Mouse (Mus musculus) erythroblast, embryonic 14.5 days (primary cell): ENCODE results near the gene B4galt5. TPM values are rescaled to one million over a fixed set of nuclear protein-coding genes. Genes with fewer than 3 reads are reported as not detected.

Experiments
- H3K27me3 ChIP-seq: 2 replicates; pipeline ENCODE4 v1.6.1; 2012; ENCODE audit warnings: inconsistent platforms; ENCODE audit not compliant: control insufficient read depth
- H3K36me3 ChIP-seq: 2 replicates; pipeline ENCODE4 v1.6.1; 2012; ENCODE audit warnings: mild to moderate bottlenecking, inconsistent platforms; ENCODE audit not compliant: control insufficient read depth
- H3K4me1 ChIP-seq: 2 replicates; pipeline ENCODE4 v1.6.1; 2012; ENCODE audit warnings: inconsistent platforms; ENCODE audit not compliant: control insufficient read depth
- H3K4me3 ChIP-seq: replicated peaks from 2 replicates; pipeline ENCODE3; 2012; ENCODE audit warnings: moderate library complexity, mild to moderate bottlenecking, inconsistent platforms
- H3K9me3 ChIP-seq: 2 replicates; pipeline ENCODE4 v1.6.1; 2012; ENCODE audit warnings: low read length, inconsistent platforms, mixed read lengths; ENCODE audit not compliant: control insufficient read depth
- GATA1 ChIP-seq: IDR thresholded peaks from 2 replicates; pipeline ENCODE4 v1.6.1; 2012; ENCODE audit warnings: low read length, inconsistent platforms, mixed read lengths
- TAL1 ChIP-seq: IDR thresholded peaks from 3 replicates; pipeline ENCODE4 v1.6.1; 2012; ENCODE audit warnings: low read length, inconsistent platforms, mixed read lengths
- polyA plus RNA-seq: library from polyadenylated mRNA; stranded (reverse); fragments of >175 nt; gene quantifications from 2 replicates; pipeline ENCODE4 v1.2.3, GENCODE M21; 2012

Gene B4galt5
- polyA plus RNA-seq, 1 experiment: 0.28 TPM

DNA sequence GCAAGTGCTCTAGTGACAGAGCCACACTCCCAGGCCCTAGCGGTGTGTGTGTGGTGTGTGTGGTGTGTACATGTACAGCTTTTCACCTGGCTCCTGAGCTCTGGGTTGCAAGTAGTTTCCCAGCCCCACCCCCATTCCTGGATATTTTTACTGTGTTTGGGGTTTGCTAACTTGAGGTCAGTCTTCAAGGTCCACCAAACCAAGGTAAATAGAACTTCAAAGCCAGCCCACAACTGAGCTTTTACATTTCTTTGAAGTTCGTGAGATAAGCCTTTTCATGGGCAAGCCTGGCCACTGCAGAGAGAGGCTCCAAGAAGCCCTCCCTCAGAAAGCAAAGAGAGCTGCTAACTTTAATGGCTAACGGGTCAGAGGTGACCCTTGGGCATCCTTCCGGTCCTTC lies 30.0 kb upstream of the B4galt5 start:
- Histone ChIP-seq H3K27me3 (no peaks in the 10 kb centered on the region; the same call in 1 of the 2 replicates), H3K4me3 (no peak overlapping the region), H3K36me3 (no peaks in the 10 kb centered on the region), H3K4me1 (peaks cover 5% of the 10 kb centered on the region), H3K9me3 (no peaks in the 10 kb centered on the region)
- TF ChIP-seq TAL1: no peak
- TF ChIP-seq GATA1: no peak

DNA sequence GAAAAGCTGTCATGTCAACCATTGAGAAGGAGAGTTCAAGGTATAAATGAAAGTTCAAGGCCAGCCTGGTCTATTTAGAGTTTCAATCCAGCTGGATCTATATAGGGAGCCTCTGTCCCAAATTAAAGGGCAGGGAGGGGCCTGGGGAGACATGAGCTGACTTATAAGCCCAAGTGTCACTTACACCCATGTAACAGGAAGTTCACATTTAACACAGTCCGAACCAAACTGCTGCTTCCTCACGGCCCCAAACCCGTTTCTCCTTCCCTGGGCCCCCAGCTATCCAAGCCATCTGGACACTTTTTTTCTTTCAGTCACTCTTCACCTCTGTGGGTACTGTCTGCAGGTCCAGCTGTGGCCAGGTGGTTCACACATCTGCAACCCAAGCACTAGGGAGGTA lies 28.7 kb upstream of the B4galt5 start:
- H3K4me1 ChIP-seq: peaks cover 5% of the 10 kb centered on the region

GRCm38 (mm10) chr2:167376160-167376564 lies 27.2 kb upstream of the B4galt5 start:
- TF ChIP-seq GATA1 (no peak), TAL1 (no peak)
- no peak overlapping the region for H3K4me3 ChIP-seq
- no peaks in the 10 kb centered on the region for H3K36me3 ChIP-seq
- H3K9me3 ChIP-seq: no peaks in the 10 kb centered on the region
- H3K27me3 ChIP-seq: no peaks in the 10 kb centered on the region; the same call in 1 of the 2 replicates
- peaks cover 5% of the 10 kb centered on the region for H3K4me1 ChIP-seq

More for the DNA sequence above, 28.7 kb upstream of the B4galt5 start:
- TF ChIP-seq TAL1 (no peak), GATA1 (no peak)
- Histone ChIP-seq H3K36me3 (no peaks in the 10 kb centered on the region), H3K27me3 (no peaks in the 10 kb centered on the region; the same call in 1 of the 2 replicates), H3K9me3 (no peaks in the 10 kb centered on the region), H3K4me3 (no peak overlapping the region)

GRCm38 (mm10) chr2:167375688-167376087 lies 26.7 kb upstream of the B4galt5 start:
- Histone ChIP-seq H3K4me1 (peaks cover 5% of the 10 kb centered on the region), H3K27me3 (peaks cover 2% of the 10 kb centered on the region), H3K4me3 (no peak overlapping the region), H3K9me3 (no peaks in the 10 kb centered on the region), H3K36me3 (no peaks in the 10 kb centered on the region)
- TF ChIP-seq TAL1 (no peak), GATA1 (no peak)

GRCm38 (mm10) chr2:167375135-167375534 lies 26.2 kb upstream of the B4galt5 start:
- Histone ChIP-seq H3K4me1 (peaks cover 5% of the 10 kb centered on the region), H3K27me3 (peaks cover 2% of the 10 kb centered on the region), H3K36me3 (no peaks in the 10 kb centered on the region), H3K9me3 (no peaks in the 10 kb centered on the region), H3K4me3 (no peak overlapping the region)
- TF ChIP-seq TAL1 (no peak), GATA1 (no peak)

GRCm38 (mm10) chr2:167374191-167374805 lies 25.3 kb upstream of the B4galt5 start:
- TF ChIP-seq TAL1 (no peak), GATA1 (no peak)
- H3K27me3 ChIP-seq: peaks cover 5% of the 10 kb centered on the region

GRCm38 (mm10) chr2:167373266-167373665 lies 24.3 kb upstream of the B4galt5 start:
- H3K4me1 ChIP-seq: peaks cover 5% of the 10 kb centered on the region
- no peak overlapping the region for H3K4me3 ChIP-seq
- no peaks in the 10 kb centered on the region for H3K36me3 ChIP-seq
- no peaks in the 10 kb centered on the region for H3K9me3 ChIP-seq
- TF ChIP-seq TAL1 (no peak), GATA1 (no peak)
- peaks cover 13% of the 10 kb centered on the region for H3K27me3 ChIP-seq

More at GRCm38 (mm10) chr2:167374191-167374805, 25.3 kb upstream of the B4galt5 start:
- Histone ChIP-seq H3K36me3 (no peaks in the 10 kb centered on the region), H3K4me3 (no peak overlapping the region), H3K4me1 (peaks cover 5% of the 10 kb centered on the region), H3K9me3 (no peaks in the 10 kb centered on the region)

- TF ChIP-seq TAL1: no peak
- TF ChIP-seq GATA1: no peak
- Histone ChIP-seq H3K9me3 (no peaks in the 10 kb centered on the region), H3K4me1 (peaks cover 7% of the 10 kb centered on the region), H3K27me3 (peaks cover 23% of the 10 kb centered on the region), H3K4me3 (no peak overlapping the region), H3K36me3 (no peaks in the 10 kb centered on the region)
These were observed 22.5 kb upstream of the B4galt5 start for GRCm38 (mm10) chr2:167371506-167371905.

DNA sequence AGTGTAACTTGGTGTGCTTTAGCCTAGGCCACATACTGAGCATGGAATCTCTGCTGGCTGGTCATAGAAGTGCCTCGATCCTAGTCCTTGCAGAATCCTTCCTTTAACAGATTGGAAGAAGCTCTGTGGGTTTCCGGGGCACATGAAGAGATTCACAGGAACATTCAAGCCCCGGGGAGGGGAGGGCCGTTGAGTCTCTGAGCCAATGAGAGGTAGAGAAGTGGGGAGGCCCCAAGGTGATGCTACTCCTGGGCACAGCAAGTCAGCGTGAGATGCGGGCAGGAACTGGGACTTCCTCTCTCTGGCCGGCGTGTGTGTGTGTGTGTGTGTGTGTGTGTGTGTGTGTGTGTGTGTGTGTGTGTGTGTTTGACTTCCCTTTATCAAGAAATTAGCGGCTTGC lies 19.3 kb upstream of the B4galt5 start:
- Histone ChIP-seq H3K9me3 (peaks cover 4% of the 10 kb centered on the region), H3K27me3 (peaks cover 24% of the 10 kb centered on the region), H3K36me3 (no peaks in the 10 kb centered on the region), H3K4me1 (peaks cover 2% of the 10 kb centered on the region; the same call in 1 of the 2 replicates), H3K4me3 (no peak overlapping the region)
- no peak for TF ChIP-seq GATA1
- TF ChIP-seq TAL1: no peak

GRCm38 (mm10) chr2:167367777-167368281 lies 18.8 kb upstream of the B4galt5 start:
- Histone ChIP-seq H3K27me3 (peaks cover 24% of the 10 kb centered on the region), H3K4me3 (no peak overlapping the region), H3K36me3 (no peaks in the 10 kb centered on the region), H3K4me1 (peaks cover 2% of the 10 kb centered on the region; the same call in 1 of the 2 replicates), H3K9me3 (peaks cover 4% of the 10 kb centered on the region)
- TF ChIP-seq TAL1 (no peak), GATA1 (no peak)
